Mouse (Mus musculus): Measurements from ENCODE around the gene Sgpl1.
A peak's percentile ranks its signal among the peaks of the same experiment; 100 is the strongest.

Gene Sgpl1

DNA sequence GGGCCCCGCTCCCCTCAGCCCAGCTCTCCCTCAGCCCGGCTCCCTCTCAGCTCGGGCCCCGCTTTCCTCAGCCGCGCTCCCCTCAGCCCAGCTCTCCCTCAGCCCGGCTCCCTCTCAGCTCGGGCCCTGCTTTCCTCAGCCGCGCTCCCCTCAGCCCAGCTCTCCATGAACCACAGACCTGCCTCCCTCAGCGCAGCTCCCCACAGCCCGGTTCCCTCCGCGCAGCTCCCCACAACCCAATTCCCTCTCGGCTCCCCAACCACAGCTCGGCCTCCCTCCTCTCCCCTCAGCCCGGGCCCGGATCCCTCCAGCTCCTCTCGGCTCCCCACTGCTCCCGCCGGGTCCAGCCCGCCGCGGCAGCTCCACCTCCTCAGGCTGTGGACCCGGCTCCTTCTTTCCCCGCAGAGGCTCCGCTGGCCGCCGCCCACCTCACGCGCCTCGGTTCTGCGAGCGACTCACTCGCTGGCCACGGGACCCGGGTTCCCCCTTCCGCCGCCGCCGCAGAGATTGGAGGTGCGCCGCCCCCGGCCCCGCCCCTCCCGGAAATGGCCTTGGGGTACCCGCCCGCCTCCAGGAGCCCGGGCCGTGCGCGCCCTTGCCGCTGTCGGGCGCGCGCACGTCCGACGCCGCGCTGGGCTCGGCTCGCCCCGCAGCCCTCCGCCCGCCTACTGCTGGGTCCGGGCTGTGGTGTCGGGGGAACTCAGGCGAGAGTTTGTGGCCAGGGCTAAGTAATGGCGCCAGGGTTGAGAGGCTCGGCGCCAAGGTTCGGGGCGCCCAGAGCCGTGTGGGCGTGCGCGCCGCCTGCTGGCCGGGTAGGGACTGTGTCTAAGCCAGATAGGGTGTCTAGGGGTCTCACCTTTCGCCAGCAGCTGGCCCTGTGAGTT, at the start of gene Sgpl1:
Gene Sgpl1, minus strand, starts transcription at position 547 of the 884 bp plus-strand sequence.
- DNase-seq (ENCODE audit: low read depth, low spot score): peak; percentile 95

DNA sequence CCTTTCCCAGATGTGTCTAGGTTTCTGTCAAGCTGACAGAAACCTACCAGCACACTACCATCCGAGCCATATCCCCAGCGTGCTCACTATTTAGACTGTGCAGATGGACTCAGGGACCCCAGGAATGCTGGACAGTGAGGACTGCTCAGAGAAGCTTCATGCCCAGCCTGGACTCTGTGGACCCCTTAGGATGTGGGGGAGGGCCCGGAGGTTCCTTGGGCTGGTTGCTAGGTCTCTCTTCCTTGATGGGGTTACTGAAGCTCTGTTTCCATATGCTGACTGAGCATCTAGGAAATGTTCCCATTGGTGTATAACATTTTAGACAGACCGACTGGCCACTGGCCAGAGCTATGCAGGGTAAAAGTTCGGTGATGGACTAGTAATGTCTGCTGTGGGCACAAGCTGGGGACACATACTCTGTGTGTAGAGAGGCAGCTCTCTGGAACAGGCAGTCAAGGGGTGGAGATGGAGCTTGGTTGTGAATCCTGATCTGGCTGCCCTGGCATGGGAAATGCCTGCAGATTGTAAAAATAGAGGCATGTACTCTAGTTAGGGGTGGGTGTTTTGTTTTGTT, 48.3 kb upstream of the Sgpl1 start:
- DNase-seq (ENCODE audit: low read depth, low spot score): no peak

DNA sequence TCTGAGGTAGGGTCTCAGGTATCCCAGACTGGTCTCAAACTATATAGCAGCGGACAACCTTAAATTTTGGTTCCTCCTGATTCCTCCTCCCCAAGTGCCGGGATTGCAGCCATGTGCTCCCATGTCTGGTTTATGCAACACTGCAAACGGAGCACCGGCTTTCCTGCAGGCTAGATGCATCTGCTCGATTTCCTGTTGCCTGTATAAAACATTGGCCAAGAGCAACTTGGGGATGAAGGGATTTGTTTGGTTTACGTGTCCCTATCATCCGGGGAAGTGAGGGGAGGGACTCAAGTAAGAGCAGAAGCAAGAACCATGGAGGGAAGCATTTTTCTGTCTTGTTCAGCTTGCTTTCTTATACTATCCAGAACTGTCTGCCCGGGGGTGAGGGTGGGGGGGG, 47.7 kb upstream of the Sgpl1 start:
- DNase-seq (ENCODE audit: low read depth, low spot score): no peak

DNA sequence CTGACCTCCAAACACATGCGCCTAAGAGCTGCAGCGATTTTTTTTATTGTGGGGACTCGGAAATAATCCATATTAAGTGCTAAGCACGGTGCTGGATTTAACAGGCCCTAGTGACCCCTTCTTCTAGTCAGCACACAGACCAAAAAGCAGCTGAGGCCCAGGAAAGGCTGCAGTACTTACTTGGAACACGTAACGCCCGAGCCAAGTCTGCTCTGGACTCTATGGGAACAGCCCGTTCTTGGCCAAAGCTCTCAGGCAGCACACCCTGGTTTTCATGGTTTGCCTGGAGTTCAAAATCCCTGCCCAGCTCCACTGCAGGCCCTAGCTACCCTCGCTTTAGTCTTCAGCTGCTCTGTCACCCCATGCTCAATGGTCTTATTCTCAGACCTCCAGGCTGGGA, 47.1 kb upstream of the Sgpl1 start:
- no peak for DNase-seq (ENCODE audit: low read depth, low spot score)

DNA sequence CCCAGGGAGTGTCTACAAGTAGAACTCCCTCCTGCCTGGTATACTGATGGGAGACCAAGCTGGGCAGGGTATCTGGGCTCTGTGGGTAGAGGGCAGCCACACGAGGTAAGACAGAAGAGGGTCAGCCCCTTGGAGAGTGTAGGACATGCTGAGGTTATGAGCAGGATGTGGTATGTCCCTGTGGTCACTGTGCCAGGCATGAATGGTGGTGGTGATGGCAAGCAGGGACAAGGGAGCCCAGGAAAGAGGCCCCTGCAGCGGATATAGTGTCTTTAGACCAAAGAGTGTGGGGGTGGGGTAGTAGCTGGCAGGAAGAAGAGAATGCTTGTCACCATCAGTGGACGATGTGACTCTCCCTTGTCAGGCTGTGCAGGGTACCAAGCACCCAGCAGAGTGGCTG, 40.5 kb upstream of the Sgpl1 start:
- DNase-seq (ENCODE audit: low read depth, low spot score): no peak

DNA sequence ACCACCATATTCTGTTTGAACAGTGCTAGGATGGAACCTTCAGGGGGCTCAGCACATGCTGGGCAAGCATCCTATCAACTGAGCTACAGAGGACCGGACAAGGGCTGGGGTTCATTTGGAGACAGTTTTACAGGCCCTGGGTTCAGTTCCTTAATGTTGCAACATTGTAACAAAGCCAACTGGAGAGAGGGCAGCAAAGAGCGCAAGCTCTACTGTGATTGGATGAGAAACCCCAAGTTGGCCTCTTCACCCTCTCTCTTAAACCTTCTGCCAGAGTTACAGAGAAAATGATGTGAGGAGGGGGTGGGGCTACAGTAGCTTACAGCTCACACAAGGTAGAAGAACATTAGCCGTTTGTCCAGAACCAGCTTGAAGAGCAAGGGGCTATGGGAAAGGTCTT, 39.5 kb upstream of the Sgpl1 start:
- no peak for DNase-seq (ENCODE audit: low read depth, low spot score)

DNA sequence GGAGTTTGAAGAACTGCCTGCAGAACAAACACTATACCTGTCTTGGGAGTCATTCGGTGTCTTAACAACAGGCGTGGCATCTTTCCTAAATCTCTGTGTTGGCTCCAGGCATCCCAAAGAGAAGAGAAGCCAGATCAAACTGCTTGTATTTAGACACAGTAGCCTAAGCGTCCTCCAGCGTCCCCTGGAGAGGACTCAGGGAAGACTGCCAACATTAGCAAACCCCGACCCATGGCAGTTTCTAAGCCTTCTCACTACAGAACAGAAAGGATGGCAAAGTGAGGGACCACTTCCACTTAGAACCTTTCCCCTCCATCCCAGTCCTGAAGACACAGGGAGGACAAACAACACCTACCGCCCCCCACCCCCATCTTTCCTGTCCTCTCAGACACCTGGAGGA, 32.4 kb upstream of the Sgpl1 start:
- DNase-seq (ENCODE audit: low read depth, low spot score): no peak

DNA sequence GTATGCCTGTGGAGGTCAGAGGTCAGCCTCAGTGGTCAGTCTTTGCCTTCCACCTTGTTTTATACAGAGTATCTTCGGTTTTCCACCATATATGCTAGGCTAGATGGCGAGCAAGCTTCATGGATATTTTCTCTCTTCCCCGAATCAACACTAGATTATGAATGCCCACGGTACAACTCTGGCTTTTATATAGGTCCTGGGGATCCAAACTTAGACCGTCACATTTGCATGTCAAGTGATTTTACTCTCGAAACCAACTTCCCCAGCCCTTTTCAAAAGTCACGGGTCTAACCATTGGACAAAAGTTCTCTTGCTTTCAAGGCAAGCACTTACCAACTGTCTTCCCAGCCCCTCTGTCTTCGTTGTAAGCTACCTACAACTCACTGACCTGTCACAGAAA, 31.2 kb upstream of the Sgpl1 start:
- no peak for DNase-seq (ENCODE audit: low read depth, low spot score)

DNA sequence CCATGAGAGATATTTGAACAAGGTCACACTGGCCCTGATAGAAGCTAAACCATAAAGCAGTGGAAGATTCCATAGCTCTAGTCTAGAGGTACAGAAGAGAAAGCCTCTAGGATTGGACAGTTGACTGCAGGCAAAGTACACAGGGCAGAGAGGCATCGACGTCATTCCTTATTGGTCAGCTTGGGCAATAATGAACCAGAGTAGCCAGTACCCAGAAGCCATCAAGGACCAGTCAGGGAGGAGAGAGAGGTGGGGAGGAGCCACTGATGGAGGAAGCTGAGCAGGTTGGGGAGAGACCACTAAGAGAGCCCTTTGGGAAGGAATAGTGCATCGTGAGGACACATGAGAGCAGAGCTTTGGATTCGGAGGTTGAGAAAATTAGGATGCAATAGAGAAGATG, 30.2 kb upstream of the Sgpl1 start:
- no peak for DNase-seq (ENCODE audit: low read depth, low spot score)

DNA sequence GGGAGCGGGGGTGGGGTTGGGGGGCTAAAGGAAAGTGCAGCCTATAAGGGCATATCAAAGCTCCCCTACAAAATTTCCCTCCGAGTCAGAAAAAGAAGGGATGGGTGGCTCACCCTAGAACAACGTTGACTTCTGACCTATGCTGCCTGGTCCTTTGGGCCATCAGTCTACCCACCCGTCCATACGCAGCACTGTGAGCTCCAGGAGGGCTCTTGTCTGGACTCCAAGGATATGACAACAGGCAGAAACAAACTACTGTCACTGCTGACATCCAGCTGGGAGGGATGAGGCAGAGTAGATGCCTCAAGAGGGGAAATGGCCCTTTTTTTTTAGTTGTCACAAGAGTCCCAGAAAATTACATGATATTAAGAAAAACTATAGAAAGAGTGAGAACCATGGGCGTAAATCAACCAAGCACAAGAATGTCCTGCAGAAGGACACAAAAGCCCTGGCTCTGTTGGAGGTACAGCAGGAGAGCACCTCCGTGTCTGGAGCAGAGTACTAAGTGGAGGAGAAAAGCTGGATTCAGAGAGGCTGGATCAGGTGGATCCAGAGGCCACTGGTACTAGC, 28.8 kb upstream of the Sgpl1 start:
- no peak for DNase-seq (ENCODE audit: low read depth, low spot score)

DNA sequence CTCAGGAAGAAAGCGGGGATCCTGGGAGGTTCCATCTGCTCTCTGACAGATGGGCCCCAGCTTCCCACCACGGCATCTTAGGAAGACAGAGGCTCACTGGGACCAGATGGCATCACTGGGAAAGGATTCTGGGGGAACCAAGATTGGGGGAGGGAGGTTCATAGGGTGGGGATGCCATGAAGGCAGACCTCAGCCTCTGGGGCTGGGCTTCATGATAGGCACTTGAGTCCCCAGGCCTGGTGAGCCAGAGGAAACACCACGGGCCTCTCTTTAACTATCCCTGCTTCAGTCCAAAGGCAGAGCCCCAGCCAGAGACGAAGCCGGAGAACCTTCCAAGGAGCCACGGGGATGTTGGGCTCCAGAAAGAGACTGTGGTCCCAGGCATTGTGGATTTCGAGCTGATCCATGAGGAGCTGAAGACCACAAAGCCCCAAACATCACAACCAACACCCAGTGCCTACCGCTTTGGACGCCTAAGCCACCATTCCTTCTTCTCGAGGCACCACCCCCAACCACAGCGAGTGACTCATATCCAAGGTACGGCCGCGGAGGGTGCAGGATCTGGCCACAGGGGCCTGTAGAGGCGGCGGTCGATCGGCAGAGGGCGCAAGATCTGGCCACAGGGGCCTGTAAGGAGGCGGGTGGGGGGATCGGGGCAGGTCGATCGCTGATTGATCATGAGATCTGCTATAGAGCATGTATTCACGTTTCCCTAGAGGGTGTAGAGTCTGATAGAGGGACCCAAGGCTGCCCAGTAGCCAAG, 28.1 kb upstream of the Sgpl1 start:
- DNase-seq (ENCODE audit: low read depth, low spot score): peak; percentile 36

DNA sequence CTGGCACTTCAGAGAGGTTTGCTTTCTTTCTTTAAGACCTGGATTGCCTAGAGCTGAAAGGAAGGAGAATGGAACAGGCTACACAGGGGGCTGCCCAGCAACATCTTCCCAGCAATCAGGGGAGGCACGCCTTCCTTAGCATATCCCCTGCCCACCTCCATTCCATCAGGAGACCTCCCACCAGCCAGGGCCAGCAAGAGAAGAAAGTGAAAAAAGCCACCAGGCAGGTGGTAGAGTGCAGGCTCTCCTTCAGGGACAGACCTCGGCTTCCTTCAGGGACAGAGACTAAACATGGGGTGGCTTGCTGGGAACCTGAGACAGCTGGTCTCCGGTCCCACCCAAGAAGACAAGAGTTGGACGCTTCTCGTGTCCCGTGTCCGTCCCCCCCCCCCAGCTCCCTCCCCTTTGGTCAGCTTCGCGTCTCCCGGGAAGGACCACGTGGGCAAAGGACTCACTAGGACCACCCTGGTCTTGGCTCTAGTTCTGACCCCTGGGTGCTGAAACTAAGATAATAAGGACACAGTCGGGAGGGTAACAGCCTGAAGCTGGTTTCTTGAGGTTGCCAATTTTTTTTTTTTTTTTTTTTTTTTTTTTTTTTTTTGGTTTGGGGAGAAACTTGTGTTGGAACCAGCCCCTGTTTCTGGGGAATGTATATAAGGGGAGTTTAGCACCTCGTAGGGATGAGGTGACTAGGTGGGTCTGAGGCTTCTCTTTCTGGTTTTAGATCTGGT, 27.4 kb upstream of the Sgpl1 start:
- no peak for DNase-seq (ENCODE audit: low read depth, low spot score)

DNA sequence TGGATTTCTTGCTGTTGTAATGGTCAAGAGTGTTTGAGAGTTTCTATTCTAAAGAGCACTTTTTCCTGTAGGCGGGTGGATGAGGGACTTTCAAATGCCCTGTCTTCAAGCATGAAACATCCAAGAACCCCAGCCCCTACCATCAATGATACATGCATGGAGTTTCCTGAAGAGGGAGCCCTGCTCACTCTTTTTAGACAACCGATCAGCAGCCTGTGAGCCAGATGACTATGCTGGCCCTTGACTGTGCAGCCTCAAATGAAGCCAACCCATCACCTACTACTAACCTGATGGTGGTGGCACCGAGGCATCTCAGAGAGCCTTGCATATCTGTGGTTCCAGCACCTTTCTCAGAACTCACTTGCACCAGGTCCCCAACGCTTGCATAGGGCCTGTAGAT, 25.0 kb upstream of the Sgpl1 start:
- DNase-seq (ENCODE audit: low read depth, low spot score): no peak

DNA sequence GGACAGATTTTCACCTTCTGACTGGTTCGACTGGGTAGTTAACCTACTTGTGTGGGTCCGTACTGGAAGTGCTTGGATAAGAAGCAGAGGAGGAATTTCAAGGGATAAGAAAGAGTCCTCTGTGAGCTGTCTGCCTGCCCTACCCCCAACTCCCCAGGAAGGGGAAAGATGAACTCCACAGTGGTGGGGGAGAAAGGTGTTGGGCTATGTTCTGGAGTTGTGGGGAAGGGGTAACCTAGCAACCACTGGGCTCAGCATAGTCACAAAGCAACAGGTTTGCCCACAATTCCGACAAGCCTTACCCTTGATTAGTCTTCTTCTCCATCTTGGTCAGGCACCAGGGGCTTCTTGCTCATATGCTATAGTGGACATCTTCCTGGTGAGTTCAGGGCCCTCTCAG, 24.2 kb upstream of the Sgpl1 start, which contains the start of gene Tbata:
Gene Tbata, plus strand, starts transcription at position 301 of the 400 bp plus-strand sequence.
- no peak for DNase-seq (ENCODE audit: low read depth, low spot score)

DNA sequence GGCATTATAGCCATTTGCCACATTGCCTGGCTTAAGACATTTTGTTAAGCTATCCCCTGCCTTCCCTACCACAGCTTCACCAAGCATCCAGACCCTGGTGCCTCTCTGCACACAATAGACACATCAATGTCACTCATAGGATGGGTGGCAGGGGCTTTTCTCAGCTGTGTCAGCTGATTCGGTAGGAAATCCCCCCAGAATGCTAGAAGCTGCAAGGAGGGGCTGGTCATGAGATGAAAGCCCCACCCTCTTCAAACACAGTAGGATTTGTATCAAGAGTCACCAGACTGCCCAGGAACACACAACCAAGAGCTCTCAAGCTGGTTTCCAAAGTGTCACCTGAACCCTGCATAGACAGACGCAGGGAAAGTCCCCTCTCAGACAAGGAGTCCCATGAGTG, 20.9 kb upstream of the Sgpl1 start:
- DNase-seq (ENCODE audit: low read depth, low spot score): no peak

DNA sequence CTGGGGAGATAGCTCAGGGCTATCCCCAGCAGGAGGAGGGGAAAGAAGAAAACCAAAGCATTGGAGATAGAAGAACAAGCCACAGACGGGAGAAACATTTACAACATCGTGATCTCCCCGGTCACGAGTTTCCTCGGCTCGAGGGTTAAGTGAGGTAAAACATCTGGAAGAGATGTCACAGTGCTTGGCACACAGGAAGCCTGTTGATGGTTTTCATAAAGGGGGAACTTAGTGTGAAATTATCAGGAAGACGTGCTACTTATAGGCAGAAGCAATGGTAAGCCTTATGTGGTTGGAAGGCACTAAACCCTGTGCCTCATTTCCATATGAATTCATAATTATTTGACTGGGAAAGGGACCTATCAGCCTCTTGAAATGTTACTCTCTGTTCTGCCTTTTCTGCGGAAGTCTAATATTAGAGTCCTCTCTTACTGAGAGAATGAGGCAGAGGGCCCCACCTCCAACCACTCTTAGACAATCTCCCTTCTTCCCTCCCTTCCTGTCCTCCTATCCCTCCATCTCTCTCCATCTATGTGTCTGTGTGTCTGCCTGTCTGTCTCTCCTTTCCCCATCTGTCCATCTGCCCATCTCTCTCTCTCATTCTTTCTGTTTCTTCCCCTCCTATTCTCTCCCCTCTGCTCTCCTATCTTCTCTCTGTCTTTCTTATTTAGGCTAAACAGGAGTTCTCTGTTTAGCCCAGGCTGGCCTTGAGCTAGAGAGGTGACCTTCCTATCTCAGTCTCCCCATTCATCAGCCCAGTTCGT, 20.0 kb upstream of the Sgpl1 start:
- no peak for DNase-seq (ENCODE audit: low read depth, low spot score)

DNA sequence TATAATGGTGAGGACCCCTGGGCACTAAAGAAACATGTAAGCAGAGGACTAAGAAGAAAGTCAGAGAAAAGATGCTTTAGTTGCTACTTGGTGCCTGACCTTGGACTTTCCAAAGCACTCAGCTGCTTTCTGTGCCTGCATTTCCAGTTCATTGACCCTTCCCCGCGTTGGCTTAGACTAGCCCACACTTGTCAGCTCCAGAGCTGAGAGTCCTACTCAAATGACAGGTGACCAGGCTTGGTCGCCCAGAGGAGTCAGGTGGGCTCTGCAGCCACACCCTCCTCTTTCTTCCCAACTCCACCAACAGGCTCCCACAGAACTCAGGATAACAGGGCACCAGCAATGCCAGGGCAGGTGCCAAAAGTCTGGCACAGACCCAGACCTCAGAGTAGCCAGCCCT, 14.9 kb upstream of the Sgpl1 start:
- no peak for DNase-seq (ENCODE audit: low read depth, low spot score)

DNA sequence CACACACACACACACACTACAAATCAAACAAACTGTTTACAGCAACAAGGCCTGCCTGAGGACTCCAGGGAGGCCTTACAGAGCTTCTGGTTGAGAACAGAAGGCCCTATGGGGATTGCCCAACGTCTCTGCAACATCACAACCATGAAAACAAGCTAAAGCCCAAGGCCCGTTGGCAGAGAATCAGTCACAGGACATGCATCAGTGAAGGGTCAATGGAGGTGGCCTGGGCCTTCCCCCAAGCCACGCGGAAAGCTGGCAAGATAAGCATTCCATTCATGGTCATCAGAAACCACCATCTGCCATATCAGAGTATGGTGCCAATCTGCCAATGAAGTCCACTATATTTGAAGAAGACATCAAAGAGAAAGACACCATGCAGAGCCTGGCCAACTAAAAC, 13.2 kb upstream of the Sgpl1 start:
- DNase-seq (ENCODE audit: low read depth, low spot score): no peak

DNA sequence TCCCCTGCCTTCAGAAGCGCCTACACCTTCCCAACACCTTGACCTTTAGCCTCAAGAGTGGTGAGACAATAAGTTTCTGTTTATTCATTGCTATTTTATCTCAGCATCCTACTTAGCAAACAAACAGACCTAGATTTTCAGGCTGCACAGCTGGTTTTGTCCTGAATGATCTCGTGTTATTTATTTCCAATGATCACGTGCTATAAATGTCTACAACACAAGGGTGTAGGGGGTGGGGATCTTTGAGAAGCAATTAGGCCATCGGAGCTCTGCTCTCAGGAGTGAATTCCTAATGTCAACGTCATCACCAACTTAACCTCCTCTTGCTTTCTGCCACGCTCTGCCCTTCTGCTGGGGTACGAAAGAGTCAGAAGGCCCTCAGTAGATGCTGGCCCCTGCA, 12.6 kb upstream of the Sgpl1 start:
- DNase-seq (ENCODE audit: low read depth, low spot score): no peak

DNA sequence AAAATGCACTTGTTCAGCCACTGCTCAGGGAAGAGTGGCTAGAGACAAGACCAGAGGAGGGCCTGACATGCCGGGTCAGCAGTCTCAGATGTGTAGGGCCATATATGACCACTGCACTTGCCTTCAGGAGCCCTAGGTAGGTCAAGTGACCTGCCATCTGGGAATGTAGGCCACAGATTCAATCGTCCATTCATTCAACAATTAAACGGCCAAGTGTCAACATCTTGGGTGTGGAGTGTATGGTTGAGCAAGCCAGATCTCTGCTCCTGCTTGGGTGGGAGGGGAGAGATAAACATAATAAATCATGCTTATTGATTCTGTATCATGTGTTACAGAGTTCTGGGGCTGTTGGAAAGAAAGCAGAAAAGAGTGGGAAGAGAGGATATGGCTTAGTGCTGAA, 11.1 kb upstream of the Sgpl1 start:
- no peak for DNase-seq (ENCODE audit: low read depth, low spot score)

DNA sequence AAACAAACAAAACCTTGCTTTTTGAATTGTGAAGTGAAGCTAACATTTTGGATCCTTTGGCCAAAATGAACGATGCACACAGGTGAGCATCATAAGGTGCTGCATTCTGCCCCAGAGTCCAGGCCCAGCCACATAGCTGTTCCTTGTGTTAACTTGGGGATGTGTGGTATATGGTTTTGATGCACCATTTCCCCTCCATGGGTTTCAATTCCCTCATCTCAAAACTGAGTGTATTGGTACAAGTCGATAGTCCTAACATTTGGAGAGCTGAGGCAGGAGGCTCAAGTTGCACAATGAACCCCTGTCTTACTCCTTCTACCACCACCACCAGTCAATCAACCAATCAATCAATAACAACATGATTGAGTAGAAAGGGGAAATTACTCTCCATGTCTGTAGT, 8.9 kb upstream of the Sgpl1 start:
- DNase-seq (ENCODE audit: low read depth, low spot score): no peak

All from CD4-positive, CD25-positive, alpha-beta regulatory T cell, adult 2 months (primary cell).